Mouse (Mus musculus) heart, adult 9 months (tissue): ENCODE data around the gene Pradc1.

Experiments
- DNase-seq, 2 experiments: peaks; one replicate each; pipeline ENCODE4 v3.0.0; 2022; ENCODE audit warnings: low spot score in 2 of 2

Pradc1 gene

DNA sequence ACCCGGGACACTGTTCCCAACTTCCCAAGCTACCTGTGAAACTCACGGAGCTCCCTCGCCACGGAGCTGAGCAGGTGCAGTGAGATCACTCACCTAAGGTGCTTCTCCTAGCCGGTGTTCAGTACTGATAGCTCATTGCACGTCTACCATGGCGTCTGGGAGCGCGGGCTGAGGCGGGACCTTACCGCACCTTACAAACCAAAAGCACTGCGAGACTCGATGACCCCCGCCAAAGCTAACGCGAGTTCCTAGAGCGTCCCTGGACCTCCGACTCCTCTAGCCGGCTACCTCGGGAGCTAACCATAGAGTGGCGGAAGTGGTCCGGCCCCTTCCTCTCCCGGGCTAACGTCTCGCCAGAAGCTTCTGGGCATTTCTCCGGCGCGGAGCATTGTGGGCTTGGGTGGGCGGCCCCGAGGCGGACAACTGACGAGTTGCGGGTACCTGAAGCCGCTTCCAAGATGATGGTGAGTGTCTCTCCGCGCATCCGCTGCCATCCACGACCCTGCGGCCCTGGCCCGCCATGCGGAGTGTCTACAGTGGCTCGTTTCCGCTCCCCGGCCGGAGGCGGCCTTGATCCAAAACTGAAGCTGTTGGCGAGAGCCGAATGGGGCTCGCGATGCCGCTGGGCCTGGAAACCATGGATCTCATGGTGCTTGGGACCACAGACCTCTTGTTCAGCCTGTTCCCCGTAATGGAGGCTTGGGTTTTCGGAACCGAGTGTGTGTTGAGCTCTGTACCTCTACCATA, at the start of gene Pradc1:
TSS of gene Pradc1 (minus strand) at position 307 of the 747 bp plus-strand sequence.
- peak; percentile 98 to 99 for DNase-seq

DNA sequence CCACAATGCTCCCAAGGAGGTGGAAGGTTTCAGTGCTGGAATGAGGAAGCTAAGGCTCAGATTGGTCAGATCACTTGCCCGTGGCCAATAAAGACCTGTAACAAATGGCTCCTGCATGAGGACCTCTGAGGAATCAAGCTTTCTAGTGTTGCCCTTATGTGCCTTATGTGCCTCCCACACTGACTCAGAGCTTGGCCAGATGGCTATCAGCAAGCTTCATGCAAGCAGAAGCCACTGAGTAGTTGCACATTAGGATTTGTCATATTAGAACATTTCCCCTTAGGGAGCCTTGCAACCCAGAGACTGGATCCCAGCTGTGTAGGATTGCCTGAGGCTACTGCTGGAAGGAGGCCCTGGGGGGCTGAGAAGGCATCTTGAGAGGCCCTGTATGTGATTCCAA, 48.6 kb upstream of the Pradc1 start:
- DNase-seq: no peak

DNA sequence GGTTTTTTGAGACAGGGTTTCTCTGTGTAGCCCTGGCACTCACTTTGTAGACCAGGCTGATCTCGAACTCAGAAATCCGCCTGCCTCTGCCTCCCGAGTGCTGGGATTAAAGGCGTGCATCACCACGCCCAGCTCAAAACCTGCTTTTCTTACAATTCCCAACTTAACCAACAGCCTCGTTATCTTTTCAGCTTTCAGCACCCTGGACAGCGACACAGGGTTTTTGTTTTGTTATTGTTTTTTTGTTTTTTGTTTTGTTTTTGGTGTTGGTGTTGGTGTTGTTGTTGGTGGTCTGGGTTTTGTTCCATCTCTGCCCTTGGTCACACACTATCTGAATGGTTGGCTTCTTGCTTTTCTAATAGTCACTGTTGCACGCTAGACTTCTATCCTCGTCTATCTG, 46.4 kb upstream of the Pradc1 start:
- no peak for DNase-seq

DNA sequence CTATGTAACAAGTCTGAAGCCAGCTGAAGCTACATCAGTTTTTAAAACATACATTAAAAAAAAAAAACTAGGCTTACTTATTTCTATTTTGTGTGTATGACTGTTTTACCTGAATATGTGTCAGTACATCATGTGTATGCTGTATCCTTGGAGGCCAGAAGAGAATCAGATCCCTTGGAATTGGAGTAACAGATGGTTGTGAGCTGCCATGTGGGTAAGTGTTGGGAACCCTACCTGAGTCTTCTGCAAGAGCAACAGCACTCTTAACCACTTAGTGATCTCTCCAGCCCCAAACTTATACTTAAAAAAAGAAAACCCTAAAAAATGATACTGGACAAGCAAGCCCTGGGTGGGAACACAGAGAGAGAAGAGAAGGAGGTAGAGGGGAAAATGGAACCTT, 45.2 kb upstream of the Pradc1 start:
- no peak for DNase-seq

DNA sequence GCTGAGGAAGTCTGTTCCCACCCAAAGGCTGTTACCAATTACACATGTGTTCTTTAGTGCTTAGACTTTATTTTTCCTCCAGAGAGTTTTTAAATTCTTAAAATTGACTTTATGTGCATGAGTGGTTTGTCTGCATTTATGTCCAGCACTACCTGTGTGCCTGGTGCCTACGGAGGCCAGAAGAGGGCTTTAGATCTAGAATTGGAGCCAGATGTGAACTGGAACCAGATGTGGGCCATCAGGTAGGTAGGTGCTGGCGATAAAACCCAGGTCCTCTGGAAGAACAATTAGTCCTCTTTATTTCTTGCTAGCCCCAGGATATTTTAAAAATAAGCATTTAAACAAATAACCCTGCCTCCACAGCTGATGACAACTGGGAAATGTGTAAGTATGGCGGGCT, 39.8 kb upstream of the Pradc1 start:
- no peak for DNase-seq

- no peak for DNase-seq
Measured at GRCm38 (mm10) chr6:85490252-85490651, 38.5 kb upstream of the Pradc1 start.

GRCm38 (mm10) chr6:85489717-85490116, 37.9 kb upstream of the Pradc1 start:
- no peak for DNase-seq

GRCm38 (mm10) chr6:85488510-85488909, 36.7 kb upstream of the Pradc1 start:
- no peak for DNase-seq

DNA sequence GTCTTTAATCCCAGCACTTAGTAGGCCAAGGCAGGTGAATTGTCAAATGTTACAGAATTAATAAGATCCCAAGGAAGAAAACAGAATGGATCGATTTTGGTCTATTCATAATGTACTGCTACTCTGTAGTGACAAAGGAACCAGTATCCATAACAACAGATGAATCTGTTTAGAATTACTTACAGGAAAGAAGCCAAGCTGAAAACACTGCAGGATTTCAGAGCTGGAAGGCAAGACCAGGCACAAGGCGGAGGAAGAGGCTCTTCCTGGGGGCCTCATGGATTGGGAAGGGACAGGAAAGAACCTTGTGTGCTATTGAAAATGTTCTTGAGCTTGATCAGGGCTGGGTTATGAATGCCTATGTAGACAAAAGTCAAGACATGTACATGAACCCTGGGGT, 34.0 kb upstream of the Pradc1 start:
- DNase-seq: no peak

DNA sequence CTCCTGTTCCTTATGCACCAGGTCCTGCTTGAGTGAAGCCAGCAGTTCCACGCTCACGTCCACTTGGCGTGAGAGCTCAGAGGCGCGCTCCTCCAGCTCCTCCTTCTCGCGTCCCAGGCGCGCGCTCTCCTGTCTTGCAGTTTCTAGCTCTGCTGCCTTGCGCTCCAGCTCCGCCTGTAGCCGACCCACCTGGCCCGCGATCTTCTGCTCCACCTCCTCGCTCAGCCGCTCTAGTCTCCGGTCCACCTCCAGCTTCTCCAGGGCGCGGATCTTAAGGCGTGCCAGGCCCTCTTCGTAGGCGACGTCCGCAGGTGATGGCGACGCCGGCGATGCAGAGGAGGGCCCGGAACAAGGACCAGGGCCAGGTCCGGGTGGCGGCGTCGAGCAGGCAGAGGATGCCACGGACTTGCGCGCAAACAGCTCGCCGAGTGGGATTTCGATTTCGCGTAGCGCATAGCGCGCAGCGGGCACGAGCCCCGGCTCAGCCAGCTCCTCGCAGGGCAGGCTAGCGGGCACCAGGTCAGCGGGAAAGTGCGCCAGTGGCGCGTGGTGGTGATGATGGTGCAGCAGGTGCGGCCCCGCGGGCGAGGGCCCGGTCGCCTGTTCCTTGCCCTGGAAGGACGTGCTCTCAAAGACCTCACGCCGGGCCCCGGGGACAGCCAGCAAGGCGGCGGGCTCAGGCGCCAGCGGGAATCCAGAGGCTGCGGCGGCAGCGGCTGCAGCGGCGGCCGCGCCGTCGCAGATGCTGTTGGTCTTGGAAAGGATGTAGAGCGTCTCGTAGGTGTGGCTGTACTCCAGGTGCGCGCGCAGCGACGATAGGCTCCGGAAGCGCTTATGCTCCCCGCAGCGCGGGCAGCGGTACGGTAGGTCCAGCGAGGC, 32.3 kb upstream of the Pradc1 start:
- no peak for DNase-seq

DNA sequence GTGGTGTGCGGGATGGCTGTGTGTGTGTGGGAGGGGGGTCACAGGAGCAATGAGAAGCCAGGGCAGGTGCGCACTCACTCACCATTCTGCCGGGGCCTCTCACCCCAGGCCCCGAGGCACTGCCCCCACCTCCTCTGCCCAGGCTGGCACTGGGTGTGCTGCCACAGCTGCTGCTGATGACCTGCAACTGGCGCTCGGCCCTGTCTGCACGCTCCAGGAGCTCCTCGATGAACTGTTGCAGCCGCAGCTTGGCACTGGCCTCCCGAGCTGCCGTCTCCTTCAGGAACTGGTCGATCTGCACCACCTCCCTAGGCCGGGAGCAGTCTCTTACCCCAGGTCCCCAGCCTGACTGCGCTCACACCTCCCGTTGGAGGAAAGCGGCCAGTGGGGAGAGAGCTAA, 28.9 kb upstream of the Pradc1 start:
- no peak for DNase-seq

GRCm38 (mm10) chr6:85479979-85480378, 28.2 kb upstream of the Pradc1 start:
- no peak for DNase-seq

- DNase-seq: no peak
Measured at GRCm38 (mm10) chr6:85478416-85478815, 26.6 kb upstream of the Pradc1 start.

DNA sequence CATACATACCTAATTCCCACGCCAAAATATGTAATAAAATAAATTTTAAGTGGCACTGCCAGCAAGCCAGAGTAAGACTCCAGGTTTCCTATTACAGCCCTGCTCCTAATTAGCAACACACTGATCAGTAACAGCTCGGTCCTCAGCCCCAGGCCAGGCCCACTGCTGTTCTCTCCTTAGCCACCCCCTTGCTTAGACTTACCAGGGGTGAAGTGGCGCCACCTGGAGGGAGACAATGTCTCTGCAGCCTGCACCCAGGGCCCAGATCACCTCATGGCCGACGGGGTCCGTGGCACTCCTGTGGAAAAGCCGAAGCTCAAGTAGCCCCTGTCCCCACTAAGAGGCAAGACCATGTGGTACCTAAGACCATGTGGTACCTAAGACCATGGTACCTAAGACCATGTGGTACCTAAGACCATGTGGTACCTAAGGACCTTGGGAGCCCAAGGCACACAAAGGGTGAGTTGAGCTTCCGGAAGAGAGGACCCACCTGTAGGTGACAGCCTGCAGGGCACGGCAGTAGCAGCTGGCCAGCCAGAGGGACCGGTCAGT, 25.7 kb upstream of the Pradc1 start:
- DNase-seq: no peak

- DNase-seq: no peak
Measured at GRCm38 (mm10) chr6:85475581-85475980, 23.8 kb upstream of the Pradc1 start.

GRCm38 (mm10) chr6:85472542-85472941, 20.8 kb upstream of the Pradc1 start:
- no peak for DNase-seq

DNA sequence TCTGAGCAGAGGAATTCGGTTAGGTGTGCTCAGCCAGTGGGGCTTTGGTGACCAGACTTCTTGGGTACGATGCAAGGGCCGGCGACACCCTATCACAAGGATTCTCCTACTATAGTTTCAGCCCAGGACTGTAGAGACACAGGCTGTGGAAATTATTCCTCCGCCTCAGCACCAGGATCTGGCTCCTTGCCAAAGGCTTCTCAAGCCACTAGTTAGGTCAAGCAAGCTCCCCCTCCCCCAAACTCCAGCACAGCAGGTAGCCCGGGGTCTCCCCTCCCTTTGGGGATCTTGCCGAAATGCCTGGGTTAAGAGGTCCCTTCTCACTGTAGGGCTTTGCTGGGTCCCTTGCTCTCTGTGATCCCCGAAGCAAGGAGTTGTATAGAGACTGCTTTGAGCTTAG, 20.2 kb upstream of the Pradc1 start:
- DNase-seq: no peak

DNA sequence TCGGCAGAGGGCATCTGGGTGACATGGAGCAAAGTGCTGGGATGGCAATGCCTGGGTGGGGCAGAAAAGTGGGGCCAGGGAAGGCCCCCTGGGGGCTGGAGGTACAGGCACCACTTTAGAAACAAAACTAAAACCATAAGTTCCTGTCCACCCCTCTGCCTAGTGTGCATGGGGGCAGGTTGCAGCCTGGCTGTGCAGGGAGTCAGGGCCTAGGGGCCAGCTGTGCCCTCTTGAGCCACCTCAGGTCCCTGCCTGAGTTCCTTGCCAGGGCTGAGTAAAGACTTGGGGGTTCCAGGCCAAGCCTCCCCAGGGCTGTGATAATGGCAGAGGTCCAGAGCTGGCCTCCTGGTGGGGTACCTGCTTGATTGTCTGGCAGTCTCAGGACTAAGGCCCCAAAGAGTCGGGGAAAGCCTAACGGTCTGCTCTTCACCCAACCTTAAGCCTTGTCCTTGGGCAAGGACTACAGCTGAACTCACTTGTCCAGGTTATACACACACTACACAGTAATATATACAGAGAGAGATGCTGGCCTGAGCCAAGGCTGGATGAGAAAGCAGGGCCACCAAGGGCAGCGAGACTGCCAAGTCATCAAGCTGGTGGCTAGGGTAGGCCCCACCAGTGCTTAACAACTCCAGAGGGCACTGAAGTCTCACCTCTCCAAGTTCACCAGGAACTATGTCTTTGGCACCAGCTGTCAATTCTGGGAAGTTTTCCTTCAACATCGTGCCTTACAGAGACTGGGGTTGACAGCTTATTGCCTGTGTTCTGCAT, 18.1 kb upstream of the Pradc1 start:
- no peak for DNase-seq

DNA sequence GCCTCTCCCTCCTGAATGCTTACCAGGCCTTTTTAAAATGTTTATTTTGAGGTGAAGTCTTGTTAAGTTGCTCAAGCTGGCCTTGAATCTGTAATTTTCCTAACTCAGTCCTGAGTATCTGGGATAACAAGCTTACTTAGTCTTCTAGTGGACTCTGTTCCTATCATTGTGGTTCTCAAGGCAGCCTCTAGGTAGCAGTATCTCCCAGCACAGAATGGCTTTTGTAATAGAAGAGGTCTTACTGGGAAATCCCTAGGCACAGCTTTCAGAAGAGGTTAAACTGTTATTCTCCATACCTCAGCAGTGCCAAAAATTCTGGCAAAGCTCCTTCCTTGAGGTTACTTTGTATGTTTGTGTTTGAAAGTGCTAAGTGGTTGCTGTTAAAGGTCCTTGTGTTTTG, 13.6 kb upstream of the Pradc1 start:
- no peak for DNase-seq

DNA sequence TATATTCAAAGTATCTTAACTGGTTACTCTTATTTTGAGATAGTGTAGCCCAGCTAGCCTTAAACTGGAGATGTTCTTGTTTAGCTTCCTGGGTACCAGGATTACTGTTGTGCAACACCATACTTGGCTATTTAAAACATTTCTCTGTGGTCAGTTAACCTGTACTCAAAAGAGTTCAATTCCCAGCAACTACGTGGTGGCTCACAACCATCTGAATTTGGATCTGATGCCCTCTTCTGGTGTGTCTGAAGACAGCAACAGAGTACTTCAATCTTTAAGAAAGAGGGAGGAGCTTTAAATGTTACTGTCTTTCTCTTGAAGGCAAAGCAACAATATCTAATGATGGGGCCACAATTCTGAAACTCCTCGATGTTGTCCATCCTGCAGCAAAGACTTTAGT, 7.9 kb upstream of the Pradc1 start:
- no peak for DNase-seq

- DNase-seq: no peak
Measured at GRCm38 (mm10) chr6:85452816-85453215, 1.0 kb upstream of the Pradc1 start.

GRCm38 (mm10) chr6:85452411-85452665, 568 bp upstream of the Pradc1 start:
- no peak for DNase-seq
